Mouse (Mus musculus) MEL-GATA-1-ER (cell line): ENCODE measurements around the gene Hjurp.
A peak's percentile ranks its signal among the peaks of the same experiment; 100 is the strongest.

ENCODE experiments used
- DNase-seq: peaks from one replicate; pipeline ENCODE4 v3.0.0-alpha.2; 2012; ENCODE audit warnings: low read depth; ENCODE audit errors: extremely low read depth

The Hjurp gene

DNA sequence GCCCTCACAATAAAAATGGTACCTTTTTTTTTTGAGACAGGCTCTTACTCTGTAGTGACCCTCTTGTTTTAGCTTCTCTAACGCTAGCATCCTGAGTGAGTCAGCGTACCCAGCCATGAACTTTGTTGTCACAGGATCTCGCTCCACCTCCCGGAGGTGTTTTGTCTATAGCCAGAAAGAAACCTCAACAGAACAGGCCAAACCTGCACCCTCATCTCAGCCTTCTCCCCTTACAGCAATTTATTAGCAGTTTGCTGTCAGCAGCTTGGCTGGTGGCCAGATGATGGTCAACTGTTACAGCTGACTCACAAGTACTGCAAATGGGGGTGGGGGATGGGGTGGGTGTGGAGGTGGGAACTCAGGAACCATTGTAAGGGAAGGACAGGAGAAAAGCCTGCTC is 15.2 kb downstream of the Hjurp start:
- DNase-seq: peak; percentile 58

DNA sequence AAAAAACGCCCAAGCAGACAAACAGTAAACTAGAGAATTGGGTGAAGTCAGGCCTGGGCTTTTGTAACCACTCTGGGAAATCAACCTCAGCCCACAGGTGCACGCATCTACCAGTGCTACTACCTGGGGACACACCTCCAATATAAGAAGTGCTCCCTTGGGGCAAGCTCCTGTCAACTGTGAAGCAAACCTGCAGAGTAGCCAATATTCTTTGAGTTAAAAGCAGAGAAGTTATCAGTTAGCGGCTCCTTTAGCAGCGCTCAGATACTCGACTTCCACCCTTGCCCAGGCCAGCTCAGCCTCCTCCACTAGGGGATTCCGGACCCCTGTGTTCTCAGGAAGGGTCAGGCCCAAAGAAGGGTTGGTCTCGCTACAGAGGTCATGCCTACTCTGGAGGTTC is 15.7 kb downstream of the Hjurp start:
- no peak for DNase-seq

DNA sequence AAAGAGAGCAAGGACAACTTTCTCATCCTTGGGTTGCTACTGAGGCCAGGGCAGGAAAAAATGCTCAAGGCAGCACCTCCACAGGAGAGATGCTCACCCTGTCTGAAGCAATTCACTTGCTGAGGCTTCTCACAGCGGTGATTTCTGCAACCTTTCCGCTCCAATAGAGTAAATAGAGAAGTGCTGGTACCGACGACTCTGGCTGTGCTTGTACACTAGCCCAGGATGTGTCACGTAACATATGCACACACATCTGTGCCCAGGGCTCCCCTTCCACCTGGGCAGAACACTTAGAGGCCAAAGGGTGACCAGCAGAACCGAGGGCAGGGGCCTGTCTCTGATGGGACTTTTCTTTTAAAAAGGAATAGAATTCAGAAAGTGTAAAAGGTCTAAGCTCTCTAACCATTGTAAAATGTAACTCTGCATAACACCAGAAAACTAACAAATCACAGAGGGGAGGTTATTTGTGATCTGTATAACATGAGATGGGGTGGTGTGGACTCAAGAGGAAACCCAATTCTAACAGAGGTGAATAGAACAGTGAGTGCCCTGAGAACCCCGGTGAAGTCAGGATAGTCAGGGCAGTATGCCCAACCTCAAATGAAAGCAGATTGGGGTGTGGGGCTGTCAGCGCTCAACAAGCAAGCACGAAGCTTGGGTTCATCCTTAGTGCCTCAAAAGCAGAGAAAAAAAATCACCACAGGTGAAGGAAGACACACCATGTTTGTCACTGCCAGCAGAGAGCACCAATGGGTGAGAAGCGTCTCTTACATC is 16.6 kb downstream of the Hjurp start:
- no peak for DNase-seq

- no peak for DNase-seq
Observed at GRCm38 (mm10) chr1:88260114-88260513, 17.3 kb downstream of the Hjurp start.

- DNase-seq: no peak
Observed at GRCm38 (mm10) chr1:88259643-88260024, 17.8 kb downstream of the Hjurp start.

GRCm38 (mm10) chr1:88258881-88259642 is 18.4 kb downstream of the Hjurp start:
- no peak for DNase-seq

DNA sequence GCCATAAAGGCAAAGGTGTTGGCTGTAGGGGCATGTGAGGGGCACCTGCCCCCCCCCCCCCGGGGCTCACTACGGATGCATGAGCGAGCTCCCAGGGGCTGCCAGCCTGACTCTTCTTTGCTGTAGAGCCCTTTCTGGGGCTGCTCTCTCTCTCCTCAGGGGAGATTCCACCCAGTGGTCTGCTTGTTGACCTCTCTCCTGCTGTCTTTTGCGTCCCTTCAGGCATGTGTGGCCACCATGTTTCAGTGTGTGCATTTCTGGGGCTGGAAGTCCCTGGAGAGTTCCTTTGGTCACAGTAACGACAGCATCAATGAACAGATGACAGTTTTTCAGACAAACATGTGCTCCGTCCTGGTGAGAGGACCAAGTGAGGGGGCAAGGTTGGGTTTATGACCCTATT is 19.1 kb downstream of the Hjurp start:
- DNase-seq: no peak

GRCm38 (mm10) chr1:88257681-88258080 is 19.8 kb downstream of the Hjurp start:
- DNase-seq: no peak

DNA sequence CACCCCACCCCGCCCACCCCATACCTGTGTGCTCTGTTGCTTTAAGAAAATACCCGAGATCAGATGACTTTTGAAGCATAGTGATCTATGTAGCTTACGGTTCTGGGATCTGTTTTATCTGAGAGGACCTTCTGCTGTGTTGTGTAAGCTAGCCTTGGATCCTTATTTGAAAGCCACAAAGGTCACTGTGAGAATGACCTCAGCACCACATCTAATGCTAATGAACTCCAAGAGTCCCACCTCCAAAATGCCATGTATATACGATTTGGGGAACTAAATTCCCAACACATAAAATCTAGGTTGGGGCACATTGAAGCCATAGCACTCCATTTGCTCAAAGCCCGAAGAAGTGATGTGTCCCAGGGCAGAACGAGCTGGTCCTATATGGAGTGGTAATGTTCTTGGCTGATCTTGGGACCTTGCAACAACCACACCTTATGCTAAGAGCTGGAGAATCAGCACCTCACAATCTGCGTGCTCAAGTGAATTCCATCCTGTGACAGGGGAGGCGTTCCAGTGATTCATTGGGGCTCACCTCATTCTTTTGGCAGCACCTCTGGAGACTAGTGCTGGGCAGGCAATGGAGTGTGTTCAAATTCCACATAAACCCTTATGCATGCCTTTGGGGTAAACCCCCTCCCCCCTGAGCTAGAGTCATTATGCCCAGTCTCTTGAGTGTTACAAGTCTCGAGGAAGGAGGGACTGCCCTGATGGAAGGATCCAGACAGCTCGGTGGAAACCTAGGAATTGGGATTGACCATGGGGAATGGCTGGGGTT is 20.4 kb downstream of the Hjurp start:
- no peak for DNase-seq

DNA sequence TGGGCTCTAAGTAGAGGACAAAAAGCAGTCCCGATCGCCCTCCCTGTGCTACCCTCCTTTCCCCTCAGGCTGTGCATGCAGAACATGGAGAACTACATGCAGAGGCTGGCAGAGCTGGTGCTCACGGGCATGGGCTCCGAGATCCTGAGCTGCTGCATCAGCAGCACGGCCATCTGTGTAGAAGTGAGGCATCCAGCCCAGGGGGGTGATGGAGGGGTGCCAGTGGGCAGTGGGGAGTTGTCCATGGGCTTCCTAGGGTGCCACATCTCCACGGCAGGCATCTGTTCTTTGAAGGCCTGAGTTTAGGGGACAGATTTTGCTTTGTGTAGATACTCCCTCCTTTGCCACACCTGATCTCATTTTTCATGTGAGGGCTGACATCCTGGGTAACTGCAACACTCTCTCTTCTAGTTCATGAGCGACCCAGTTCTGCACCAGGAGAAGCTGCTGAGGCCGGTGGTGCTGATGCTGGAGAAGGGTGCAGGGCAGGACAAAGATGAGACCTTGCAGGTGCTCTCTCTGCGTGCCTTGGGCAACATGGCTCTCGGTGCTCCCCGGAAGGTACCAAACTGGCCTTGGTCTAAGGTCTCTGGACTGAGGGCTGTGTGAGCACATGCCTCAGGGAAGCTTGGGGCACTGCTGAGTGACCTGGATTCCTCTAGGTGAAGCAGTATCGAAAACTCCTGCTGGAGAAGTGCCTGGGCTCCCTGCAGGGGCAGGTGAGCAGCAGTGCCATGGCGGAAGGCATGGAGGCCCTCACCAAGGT is 21.3 kb downstream of the Hjurp start:
- no peak for DNase-seq

DNA sequence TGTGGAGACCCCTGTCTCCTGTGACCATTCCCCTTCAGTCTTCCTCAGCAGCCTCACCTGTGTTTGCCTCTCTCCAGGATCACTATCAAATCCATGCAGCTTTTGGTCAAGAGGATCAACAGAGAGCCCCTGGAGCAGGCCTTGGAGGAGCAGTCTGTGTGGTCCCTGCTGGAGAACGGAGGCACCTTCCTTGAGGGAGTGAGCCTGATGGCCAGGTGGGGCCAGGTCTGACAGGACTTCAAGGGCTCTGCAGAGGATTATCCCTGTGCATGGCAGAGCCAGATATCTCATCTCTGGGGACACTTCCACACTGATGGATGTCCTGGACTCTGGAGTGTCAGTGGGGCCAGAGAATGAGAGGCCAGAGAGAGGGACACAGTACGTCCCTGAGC is 22.0 kb downstream of the Hjurp start:
- DNase-seq: no peak

DNA sequence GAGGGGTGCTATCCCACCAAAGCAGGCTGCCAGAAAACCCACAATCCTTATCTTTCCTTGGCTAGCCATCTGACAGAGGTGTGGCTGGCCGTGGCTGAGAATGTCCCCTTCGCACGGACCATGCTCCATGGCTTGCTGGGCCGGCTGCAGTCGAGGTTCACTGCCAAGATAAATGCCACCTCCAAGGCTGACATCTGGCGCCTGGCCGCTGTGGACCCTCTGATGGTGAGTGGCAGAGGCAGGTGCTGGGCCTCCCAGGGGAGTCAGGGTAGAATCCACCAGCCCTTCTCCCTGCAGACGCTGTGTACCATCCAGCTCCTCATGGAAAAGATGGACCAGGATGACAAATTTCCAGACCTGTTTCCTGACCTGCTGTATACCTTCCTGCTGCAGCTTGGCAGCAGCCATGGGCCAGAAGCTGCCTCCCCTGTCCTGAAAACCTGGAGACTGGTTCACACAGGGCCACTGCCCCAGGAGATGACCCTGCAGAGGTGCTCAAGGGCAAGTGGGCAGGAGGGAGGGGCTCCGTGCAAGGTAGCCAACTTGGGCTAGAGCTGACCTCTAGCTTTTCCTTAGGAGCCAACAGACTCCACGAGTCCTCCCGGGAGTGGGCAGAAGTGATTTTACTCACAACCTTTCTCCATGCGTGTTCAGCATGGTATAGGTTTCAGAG is 22.5 kb downstream of the Hjurp start:
- DNase-seq: no peak

DNA sequence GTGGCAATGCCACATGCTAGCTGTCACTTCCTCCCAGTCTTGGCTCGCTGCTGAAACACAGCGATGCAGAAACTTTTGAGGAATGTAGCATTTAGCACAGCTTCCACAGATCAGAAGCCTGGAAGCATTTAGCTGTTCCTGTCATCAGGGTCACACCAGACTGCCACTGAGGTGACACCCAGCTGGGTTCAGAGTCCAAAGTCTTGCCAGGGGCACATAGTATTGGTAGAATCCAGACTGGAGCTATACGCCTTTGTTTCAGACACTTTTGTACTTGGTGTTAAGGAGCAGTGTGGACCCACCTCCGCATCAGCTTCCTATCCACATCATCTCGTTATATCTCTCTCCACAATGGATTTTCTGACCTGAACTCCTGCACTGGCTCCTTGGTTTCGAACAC is 23.9 kb downstream of the Hjurp start:
- DNase-seq: no peak

- DNase-seq: no peak
Observed at GRCm38 (mm10) chr1:88253106-88253505, 24.3 kb downstream of the Hjurp start.

DNA sequence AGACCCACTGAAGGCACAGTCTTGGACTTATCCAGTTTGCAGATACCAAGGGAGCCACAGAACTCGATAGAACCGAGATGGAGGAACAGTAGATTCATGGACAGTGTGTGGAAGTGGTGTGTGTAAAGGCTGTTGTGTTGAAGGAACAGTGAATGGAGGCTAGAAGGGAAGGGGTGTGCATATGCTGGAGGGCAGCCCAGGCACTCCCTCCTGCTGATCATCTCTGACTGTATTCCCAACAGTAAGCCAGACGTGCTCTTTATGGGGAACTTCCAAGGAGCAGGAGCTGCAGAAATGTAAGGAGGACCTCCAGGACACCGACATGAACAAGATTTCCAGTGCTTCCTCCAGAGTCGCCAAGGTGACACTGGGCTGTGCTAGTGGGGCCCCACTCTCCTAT is 27.4 kb downstream of the Hjurp start:
- no peak for DNase-seq

DNA sequence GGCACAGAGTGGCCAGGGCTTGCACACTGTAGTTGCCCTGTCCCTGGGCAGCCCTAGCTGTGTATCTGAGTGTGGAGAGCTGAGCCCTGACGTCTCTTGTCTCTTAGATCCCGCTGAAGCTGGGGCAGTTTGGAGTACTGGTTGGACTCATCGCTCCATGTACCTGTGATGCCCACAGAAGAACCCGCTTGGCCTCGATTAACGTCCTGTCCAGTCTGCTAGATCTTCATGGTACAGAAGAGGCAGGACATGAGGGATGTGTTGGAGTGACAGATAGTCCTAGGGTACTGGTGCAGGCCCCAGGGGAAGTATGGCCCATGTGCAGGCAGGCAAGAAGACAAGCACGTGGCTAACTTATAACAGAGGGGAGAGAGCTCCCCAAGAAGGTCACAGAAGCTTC is 27.8 kb downstream of the Hjurp start:
- DNase-seq: no peak

- no peak for DNase-seq
Observed at GRCm38 (mm10) chr1:88248658-88249057, 28.8 kb downstream of the Hjurp start.

DNA sequence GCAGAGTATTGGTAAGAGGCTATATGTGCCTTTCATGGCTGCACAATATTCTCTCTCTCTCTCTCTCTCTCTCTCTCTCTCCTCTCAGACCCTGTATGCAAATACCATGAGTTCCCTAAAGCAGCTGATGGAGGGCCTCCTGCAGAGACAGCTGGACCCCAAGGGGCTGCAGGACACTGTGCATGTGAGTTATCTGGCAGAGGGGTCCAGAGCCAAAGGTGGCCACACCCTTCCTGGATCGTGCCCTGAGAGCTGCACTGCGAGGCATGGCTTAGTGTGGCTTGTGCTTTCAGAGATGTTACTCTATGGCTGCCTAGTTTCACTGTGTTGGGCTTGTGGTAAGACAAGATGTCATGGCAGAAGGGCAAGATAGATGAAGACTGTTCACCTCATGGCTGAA is 29.8 kb downstream of the Hjurp start:
- no peak for DNase-seq

DNA sequence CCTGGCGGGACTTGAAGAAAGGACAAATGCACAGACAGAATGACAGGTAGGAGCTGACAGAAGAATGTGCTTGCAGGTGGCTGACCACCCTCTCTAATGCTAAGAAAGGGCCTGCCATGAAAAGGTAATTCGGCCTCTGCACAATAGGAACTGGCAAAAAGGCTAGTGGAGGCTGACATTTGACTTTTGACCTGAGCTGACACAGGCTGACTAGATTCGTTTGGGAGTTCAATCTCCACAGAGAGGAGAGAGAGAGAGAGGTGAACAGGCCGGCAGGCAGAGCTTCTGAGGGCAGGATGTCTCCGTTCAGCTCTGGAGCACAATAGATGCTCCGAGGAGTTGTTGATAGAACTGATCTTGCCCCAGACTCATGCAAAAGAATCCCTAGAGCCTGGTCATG is 31.0 kb downstream of the Hjurp start:
- no peak for DNase-seq

- DNase-seq: no peak
Observed at GRCm38 (mm10) chr1:88245881-88246280, 31.6 kb downstream of the Hjurp start.

- no peak for DNase-seq
Observed at GRCm38 (mm10) chr1:88243861-88244260, 33.6 kb downstream of the Hjurp start.
